Mouse (Mus musculus) heart, postnatal 0 days (tissue): ENCODE results near the gene Usf3. TPM values are rescaled to one million over a fixed set of nuclear protein-coding genes. Genes with fewer than 3 reads are reported as not detected.

Experiments used
- ATAC-seq: fragments of 200-750 bp; cut with Nextera tagmentation; 2 replicates; pipeline ENCODE4 v1.8.0; 2017; ENCODE audit warnings: low read depth, moderate number of reproducible peaks, moderate library complexity; ENCODE audit not compliant: insufficient read depth
- DNase-seq: peaks from one replicate; pipeline ENCODE4 v3.0.0-alpha.2; 2016; ENCODE audit warnings: low spot score
- H3K27ac ChIP-seq: fragments of 300-500 bp; sonication (generic); 2 replicates; pipeline ENCODE4 v1.5.1; 2014; ENCODE audit warnings: low read depth, mild to moderate bottlenecking
- H3K27me3 ChIP-seq: fragments of 300-500 bp; sonication (generic); 2 replicates; pipeline ENCODE4 v1.6.1; 2014; ENCODE audit warnings: low read length, mixed read lengths; ENCODE audit not compliant: control insufficient read depth, insufficient read depth
- H3K36me3 ChIP-seq: fragments of 300-500 bp; sonication (generic); replicated peaks from 2 replicates; pipeline ENCODE4 v1.6.1; 2014; ENCODE audit warnings: low read length, mixed read lengths; ENCODE audit not compliant: control insufficient read depth, insufficient read depth
- H3K4me1 ChIP-seq: fragments of 300-500 bp; sonication (generic); 2 replicates; pipeline ENCODE4 v1.6.1; 2014; ENCODE audit warnings: antibody characterized with exemption; ENCODE audit not compliant: control insufficient read depth, insufficient read depth
- H3K4me2 ChIP-seq: fragments of 300-500 bp; sonication (generic); 2 replicates; pipeline ENCODE4 v1.6.1; 2014; ENCODE audit warnings: low read depth, mild to moderate bottlenecking, low read length, moderate library complexity
- H3K4me3 ChIP-seq: fragments of 300-500 bp; sonication (generic); 2 replicates; pipeline ENCODE4 v1.5.1; 2014; ENCODE audit warnings: low read depth, low read length
- H3K9ac ChIP-seq: fragments of 300-500 bp; sonication (generic); replicated peaks from 2 replicates; pipeline ENCODE4 v1.6.1; 2014; ENCODE audit warnings: low read depth, low read length, mixed read lengths
- H3K9me3 ChIP-seq: fragments of 300-500 bp; sonication (generic); replicated peaks from 2 replicates; pipeline ENCODE4 v1.6.1; 2016; ENCODE audit warnings: low read length; ENCODE audit not compliant: control insufficient read depth
- CTCF ChIP-seq: IDR thresholded peaks from 2 replicates; pipeline ENCODE4 v1.5.1; 2016; ENCODE audit warnings: antibody characterized with exemption, control low read depth, low read depth
- EP300 ChIP-seq: IDR thresholded peaks from 2 replicates; pipeline ENCODE4 v1.6.1; 2016; ENCODE audit warnings: antibody characterized with exemption, low read depth
- WGBS: fragments of 180-500 bp; shearing (Covaris S2); extraction: QIAGEN DNeasy Blood & Tissue Kit; methylation state at CpG from one replicate; pipeline ENCODE4 v1.1.7; 2014; 5-methylcytosine and 5-hydroxymethylcytosine counted together
- polyA plus RNA-seq: library from polyadenylated mRNA; unstranded; fragments of >200 nt; fragmentation: Nextera tagmentation; extraction: Ambion mirVana; gene quantifications from 2 replicates; pipeline ENCODE4 v1.2.1, GENCODE M21; 2015
- total RNA-seq: library from RNA; depleted of rRNA; stranded (reverse); fragments of >200 nt; gene quantifications from 2 replicates; pipeline ENCODE4 v1.2.3, GENCODE M21; 2014; ENCODE audit warnings: low replicate concordance

Usf3 gene
- total and polyA plus RNA-seq, 2 experiments from 2014 or later: 1.4 to 9.9 TPM

- Histone ChIP-seq H3K4me1 (peaks cover 10% of the 10 kb centered on the region; the same call in 1 of the 2 replicates), H3K36me3 (no peaks in the 10 kb centered on the region), H3K4me3 (no peak overlapping the region), H3K9me3 (no peaks in the 10 kb centered on the region), H3K27ac (no peak overlapping the region), H3K27me3 (no peaks in the 10 kb centered on the region), H3K4me2 (no peak overlapping the region), H3K9ac (no peak overlapping the region)
- no peak for TF ChIP-seq EP300
- 84% methylated on average over 3 of the region's 3 CpGs for WGBS
- no peak for DNase-seq
- no peak for ATAC-seq
These were observed 64.8 kb downstream of the Usf3 start for GRCm38 (mm10) chr16:44237836-44238235.

GRCm38 (mm10) chr16:44238835-44239263 lies 65.8 kb downstream of the Usf3 start:
- Histone ChIP-seq H3K27me3 (no peaks in the 10 kb centered on the region), H3K4me3 (0 out of 2 replicates have a peak overlapping the region, but pooled peaks have one; percentile 15), H3K9me3 (no peaks in the 10 kb centered on the region), H3K9ac (no peak overlapping the region), H3K4me1 (peaks cover 10% of the 10 kb centered on the region; the same call in 1 of the 2 replicates), H3K4me2 (peak overlapping the region; percentile 49), H3K27ac (peak overlapping the region; percentile 25; the same call in 1 of the 2 replicates), H3K36me3 (no peaks in the 10 kb centered on the region)
- TF ChIP-seq EP300: no peak
- no peak for TF ChIP-seq CTCF
- 25% methylated on average over 10 of the region's 10 CpGs for WGBS
- no peak for DNase-seq
- peak; percentile 60 for ATAC-seq

- DNase-seq (no peak), ATAC-seq (no peak)
- no peaks in the 10 kb centered on the region for H3K9me3 ChIP-seq
- H3K36me3 ChIP-seq: no peaks in the 10 kb centered on the region
- H3K27ac ChIP-seq: no peak overlapping the region
- H3K9ac ChIP-seq: no peak overlapping the region
- H3K4me1 ChIP-seq: peaks cover 10% of the 10 kb centered on the region; the same call in 1 of the 2 replicates
- 51% methylated on average over 8 of the region's 8 CpGs for WGBS
- TF ChIP-seq CTCF (no peak), EP300 (no peak)
- no peak overlapping the region for H3K4me2 ChIP-seq
- H3K27me3 ChIP-seq: no peaks in the 10 kb centered on the region
- H3K4me3 ChIP-seq: no peak overlapping the region
These were observed 67.4 kb downstream of the Usf3 start for GRCm38 (mm10) chr16:44240406-44240805.

- Histone ChIP-seq H3K27ac (no peak overlapping the region), H3K27me3 (no peaks in the 10 kb centered on the region), H3K4me3 (no peak overlapping the region), H3K9ac (no peak overlapping the region), H3K4me1 (peaks cover 10% of the 10 kb centered on the region; the same call in 1 of the 2 replicates), H3K36me3 (no peaks in the 10 kb centered on the region), H3K9me3 (no peaks in the 10 kb centered on the region; the same call in 1 of the 2 replicates), H3K4me2 (no peak overlapping the region)
- ATAC-seq (peak; percentile 58), DNase-seq (peak; percentile 72)
- TF ChIP-seq CTCF (peak; percentile 93), EP300 (no peak)
- 0% methylated on average over 1 of the region's 1 CpGs for WGBS
These were observed 69.6 kb downstream of the Usf3 start for GRCm38 (mm10) chr16:44242633-44243032.

GRCm38 (mm10) chr16:44243323-44243722 lies 70.3 kb downstream of the Usf3 start:
- Histone ChIP-seq H3K4me2 (no peak overlapping the region), H3K36me3 (no peaks in the 10 kb centered on the region), H3K4me1 (peaks cover 8% of the 10 kb centered on the region; the same call in 1 of the 2 replicates), H3K27me3 (no peaks in the 10 kb centered on the region), H3K27ac (no peak overlapping the region), H3K4me3 (no peak overlapping the region), H3K9ac (no peak overlapping the region), H3K9me3 (no peaks in the 10 kb centered on the region; the same call in 1 of the 2 replicates)
- no peak for DNase-seq
- TF ChIP-seq CTCF (no peak), EP300 (no peak)
- 46% methylated on average over 7 of the region's 7 CpGs for WGBS
- no peak for ATAC-seq

GRCm38 (mm10) chr16:44249985-44250384 lies 76.9 kb downstream of the Usf3 start:
- Histone ChIP-seq H3K36me3 (no peaks in the 10 kb centered on the region), H3K9ac (no peak overlapping the region), H3K27ac (no peak overlapping the region), H3K9me3 (no peaks in the 10 kb centered on the region; the same call in 1 of the 2 replicates), H3K27me3 (no peaks in the 10 kb centered on the region), H3K4me3 (no peak overlapping the region), H3K4me2 (no peak overlapping the region), H3K4me1 (0 out of 2 replicates have a peak, but pooled peaks cover 4% of the 10 kb centered on the region)
- 63% methylated on average over 10 of the region's 10 CpGs for WGBS
- no peak for ATAC-seq
- no peak for DNase-seq
- TF ChIP-seq CTCF: no peak
- no peak for TF ChIP-seq EP300
